Mouse (Mus musculus): Measurements from ENCODE around the gene Nop9. TPM values are rescaled to one million over a fixed set of nuclear protein-coding genes. Genes with fewer than 3 reads are reported as not detected.
A peak's percentile ranks its signal among the peaks of the same experiment; 100 is the strongest.

Gene Nop9
- polyA plus RNA-seq, 1 experiment from 2014 or later, result 27.4 TPM

- WGBS, result 82% methylated on average over 11 of the region's 11 CpGs
- H3K4me1 ChIP-seq (ENCODE audit: control insufficient read depth, insufficient read depth, low read length), result no peaks in the 10 kb centered on the region
Observed at GRCm38 (mm10) chr14:55777806-55778205, 32.3 kb downstream of the Nop9 start.

GRCm38 (mm10) chr14:55778686-55779085 lies 33.2 kb downstream of the Nop9 start:
- Histone ChIP-seq H3K4me1 (ENCODE audit: control insufficient read depth, insufficient read depth, low read length) (0 out of 2 replicates have a peak, but pooled peaks cover 2% of the 10 kb centered on the region), H3K4me3 (ENCODE audit: low read depth, low read length) (no peak overlapping the region), H3K27ac (ENCODE audit: low read depth, low read length) (no peak overlapping the region), H3K27me3 (ENCODE audit: control insufficient read depth, insufficient read depth, low read length) (peaks cover 10% of the 10 kb centered on the region; the same call in 1 of the 2 replicates), H3K9me3 (ENCODE audit: control insufficient read depth, low read length) (no peaks in the 10 kb centered on the region), H3K9ac (replicated peaks; ENCODE audit: low read depth, low read length) (no peak overlapping the region), H3K4me2 (ENCODE audit: low read depth, low read length) (no peak overlapping the region), H3K36me3 (ENCODE audit: control insufficient read depth, insufficient read depth, low read length) (no peaks in the 10 kb centered on the region)
- 89% methylated on average over 15 of the region's 15 CpGs for WGBS
- no peak for ATAC-seq (ENCODE audit: low read depth)

More at GRCm38 (mm10) chr14:55777806-55778205, 32.3 kb downstream of the Nop9 start:
- Histone ChIP-seq H3K9ac (replicated peaks; ENCODE audit: low read depth, low read length) (no peak overlapping the region), H3K36me3 (ENCODE audit: control insufficient read depth, insufficient read depth, low read length) (no peaks in the 10 kb centered on the region), H3K27ac (ENCODE audit: low read depth, low read length) (no peak overlapping the region), H3K9me3 (ENCODE audit: control insufficient read depth, low read length) (no peaks in the 10 kb centered on the region), H3K4me3 (ENCODE audit: low read depth, low read length) (no peak overlapping the region), H3K27me3 (ENCODE audit: control insufficient read depth, insufficient read depth, low read length) (peaks cover 10% of the 10 kb centered on the region; the same call in 1 of the 2 replicates), H3K4me2 (ENCODE audit: low read depth, low read length) (no peak overlapping the region)
- ATAC-seq (ENCODE audit: low read depth), result no peak

DNA sequence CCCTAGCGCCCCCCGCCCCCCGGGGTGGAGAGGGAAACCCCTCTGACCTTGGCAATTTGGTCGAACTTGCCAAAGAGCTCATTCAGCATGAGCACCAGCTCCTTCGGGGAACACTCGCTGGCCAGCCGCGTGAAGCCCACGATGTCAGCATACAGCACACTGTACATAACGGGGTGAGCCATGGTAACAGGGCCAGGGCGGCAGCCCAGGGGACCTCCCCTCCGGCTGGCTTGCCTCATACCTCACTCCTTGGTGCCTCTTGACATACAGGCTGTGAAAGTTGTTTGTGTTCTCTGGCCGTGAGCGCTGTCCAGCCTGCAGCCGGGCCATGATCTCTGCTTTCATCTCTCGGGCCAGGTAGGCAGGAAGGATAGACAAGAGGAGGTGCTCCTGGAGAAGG lies 34.2 kb downstream of the Nop9 start:
- H3K9me3 ChIP-seq (ENCODE audit: control insufficient read depth, low read length), result no peaks in the 10 kb centered on the region
- no peak overlapping the region for H3K4me3 ChIP-seq (ENCODE audit: low read depth, low read length)
- H3K4me2 ChIP-seq (ENCODE audit: low read depth, low read length), result no peak overlapping the region
- 61% methylated on average over 16 of the region's 16 CpGs for WGBS
- 0 out of 2 replicates have a peak, but pooled peaks cover 2% of the 10 kb centered on the region for H3K4me1 ChIP-seq (ENCODE audit: control insufficient read depth, insufficient read depth, low read length)
- peaks cover 10% of the 10 kb centered on the region; the same call in 1 of the 2 replicates for H3K27me3 ChIP-seq (ENCODE audit: control insufficient read depth, insufficient read depth, low read length)
- H3K9ac ChIP-seq (replicated peaks; ENCODE audit: low read depth, low read length), result no peak overlapping the region
- no peak overlapping the region for H3K27ac ChIP-seq (ENCODE audit: low read depth, low read length)
- ATAC-seq (ENCODE audit: low read depth), result no peak
- H3K36me3 ChIP-seq (ENCODE audit: control insufficient read depth, insufficient read depth, low read length), result no peaks in the 10 kb centered on the region

- no peak overlapping the region for H3K9ac ChIP-seq (replicated peaks; ENCODE audit: low read depth, low read length)
- no peaks in the 10 kb centered on the region for H3K9me3 ChIP-seq (ENCODE audit: control insufficient read depth, low read length)
- ATAC-seq (ENCODE audit: low read depth), result no peak
- H3K36me3 ChIP-seq (ENCODE audit: control insufficient read depth, insufficient read depth, low read length), result no peaks in the 10 kb centered on the region
- H3K4me2 ChIP-seq (ENCODE audit: low read depth, low read length), result no peak overlapping the region
- no peak overlapping the region for H3K27ac ChIP-seq (ENCODE audit: low read depth, low read length)
- whole genome bisulfite sequencing, result 84% methylated on average over 11 of the region's 11 CpGs
- no peak overlapping the region for H3K4me3 ChIP-seq (ENCODE audit: low read depth, low read length)
- H3K27me3 ChIP-seq (ENCODE audit: control insufficient read depth, insufficient read depth, low read length), result peaks cover 16% of the 10 kb centered on the region; the same call in 1 of the 2 replicates
- 0 out of 2 replicates have a peak, but pooled peaks cover 2% of the 10 kb centered on the region for H3K4me1 ChIP-seq (ENCODE audit: control insufficient read depth, insufficient read depth, low read length)
Observed at GRCm38 (mm10) chr14:55780736-55781135, 35.2 kb downstream of the Nop9 start.

- WGBS, result 13% methylated on average over 14 of the region's 14 CpGs
- ATAC-seq (ENCODE audit: low read depth), result peak; percentile 84
- H3K36me3 ChIP-seq (ENCODE audit: control insufficient read depth, insufficient read depth, low read length), result no peaks in the 10 kb centered on the region
- H3K27ac ChIP-seq (ENCODE audit: low read depth, low read length), result no peak overlapping the region
- H3K4me1 ChIP-seq (ENCODE audit: control insufficient read depth, insufficient read depth, low read length), result 0 out of 2 replicates have a peak, but pooled peaks cover 2% of the 10 kb centered on the region
- H3K27me3 ChIP-seq (ENCODE audit: control insufficient read depth, insufficient read depth, low read length), result peaks cover 20% of the 10 kb centered on the region; the same call in 1 of the 2 replicates
- no peak overlapping the region for H3K4me3 ChIP-seq (ENCODE audit: low read depth, low read length)
- no peak overlapping the region for H3K9ac ChIP-seq (replicated peaks; ENCODE audit: low read depth, low read length)
- peak overlapping the region; percentile 19; the same call in 1 of the 2 replicates for H3K4me2 ChIP-seq (ENCODE audit: low read depth, low read length)
- H3K9me3 ChIP-seq (ENCODE audit: control insufficient read depth, low read length), result no peaks in the 10 kb centered on the region
Observed at GRCm38 (mm10) chr14:55781310-55781709, 35.8 kb downstream of the Nop9 start.

DNA sequence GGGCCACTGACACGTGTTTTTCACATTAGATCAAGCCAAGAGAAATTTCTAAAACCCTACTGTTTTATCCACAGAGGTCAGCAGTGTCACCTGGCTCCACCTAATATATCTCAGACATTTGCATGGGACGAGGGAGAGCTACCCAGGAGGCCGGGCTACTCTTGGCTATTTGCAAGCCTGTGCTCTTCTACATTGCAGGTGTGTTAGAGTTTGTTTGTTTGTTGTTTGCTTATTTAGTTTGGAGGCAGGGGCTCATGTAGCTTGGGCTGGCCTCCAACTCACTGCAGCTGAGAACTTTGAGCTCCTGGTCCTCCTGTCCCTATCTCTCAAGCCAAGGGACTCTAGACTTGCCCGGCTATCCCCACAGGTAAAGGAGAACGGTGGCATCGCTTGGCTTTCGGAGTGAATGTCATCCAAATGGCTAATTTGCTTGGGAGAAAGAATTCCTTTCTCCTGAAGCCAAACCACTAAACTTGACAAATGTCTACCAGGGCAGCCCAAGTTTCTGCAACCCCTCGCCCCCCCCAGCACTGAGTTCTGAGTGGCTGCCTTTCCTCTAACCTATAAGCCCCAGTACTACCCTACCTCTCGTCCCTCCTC lies 37.0 kb downstream of the Nop9 start:
- Histone ChIP-seq H3K36me3 (ENCODE audit: control insufficient read depth, insufficient read depth, low read length) (no peaks in the 10 kb centered on the region), H3K9ac (replicated peaks; ENCODE audit: low read depth, low read length) (no peak overlapping the region), H3K27me3 (ENCODE audit: control insufficient read depth, insufficient read depth, low read length) (peaks cover 29% of the 10 kb centered on the region), H3K9me3 (ENCODE audit: control insufficient read depth, low read length) (no peaks in the 10 kb centered on the region), H3K4me3 (ENCODE audit: low read depth, low read length) (no peak overlapping the region), H3K4me2 (ENCODE audit: low read depth, low read length) (peak overlapping the region; percentile 12; the same call in 1 of the 2 replicates), H3K27ac (ENCODE audit: low read depth, low read length) (no peak overlapping the region), H3K4me1 (ENCODE audit: control insufficient read depth, insufficient read depth, low read length) (0 out of 2 replicates have a peak, but pooled peaks cover 2% of the 10 kb centered on the region)
- WGBS, result 47% methylated on average over 9 of the region's 9 CpGs
- no peak for ATAC-seq (ENCODE audit: low read depth)

DNA sequence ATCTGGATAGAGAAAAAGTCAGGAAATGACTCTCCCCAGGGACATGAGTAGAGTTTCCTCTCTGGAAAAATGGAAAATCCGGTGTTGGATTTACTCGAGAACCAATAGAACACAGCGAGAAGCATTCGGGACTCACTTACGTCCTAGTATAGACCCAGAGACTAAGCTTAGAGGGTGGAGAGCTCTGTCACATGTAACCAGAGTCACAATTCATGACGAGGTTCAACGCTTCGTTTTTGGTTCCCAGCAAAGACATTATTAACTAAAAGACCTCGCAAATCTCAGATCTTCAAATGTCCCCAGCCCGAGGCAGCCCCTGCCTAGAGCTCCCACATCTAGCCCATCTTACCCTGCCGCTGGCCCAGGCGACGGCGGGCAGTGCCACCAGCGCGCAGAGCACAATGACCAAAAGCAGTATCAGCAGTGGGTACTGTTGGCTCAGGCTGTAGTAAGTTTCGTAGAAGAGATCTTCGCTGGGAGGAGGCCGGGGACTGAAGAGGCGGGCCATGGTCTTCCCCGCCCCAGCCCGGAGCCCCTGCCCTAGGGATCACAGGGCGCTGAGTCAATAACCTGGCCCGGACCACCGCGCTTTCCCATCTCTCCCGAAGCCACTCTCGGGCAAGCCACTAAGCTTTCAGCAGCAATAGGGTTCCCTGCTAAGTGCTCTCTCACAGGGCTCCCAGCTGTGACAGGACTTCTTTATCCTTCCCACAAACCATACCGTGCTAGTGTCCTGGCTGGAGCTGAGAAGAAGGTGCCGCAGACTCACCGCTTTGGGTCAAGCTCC lies 37.9 kb downstream of the Nop9 start:
- Histone ChIP-seq H3K27ac (ENCODE audit: low read depth, low read length) (no peak overlapping the region), H3K9me3 (ENCODE audit: control insufficient read depth, low read length) (no peaks in the 10 kb centered on the region), H3K4me2 (ENCODE audit: low read depth, low read length) (peak overlapping the region; percentile 37; the same call in 1 of the 2 replicates), H3K9ac (replicated peaks; ENCODE audit: low read depth, low read length) (no peak overlapping the region; the same call in 1 of the 2 replicates), H3K36me3 (ENCODE audit: control insufficient read depth, insufficient read depth, low read length) (no peaks in the 10 kb centered on the region), H3K4me3 (ENCODE audit: low read depth, low read length) (peak overlapping the region; percentile 26), H3K27me3 (ENCODE audit: control insufficient read depth, insufficient read depth, low read length) (peaks cover 35% of the 10 kb centered on the region), H3K4me1 (ENCODE audit: control insufficient read depth, insufficient read depth, low read length) (0 out of 2 replicates have a peak, but pooled peaks cover 3% of the 10 kb centered on the region)
- ATAC-seq (ENCODE audit: low read depth), result no peak
- 2% methylated on average over 31 of the region's 31 CpGs for whole genome bisulfite sequencing

DNA sequence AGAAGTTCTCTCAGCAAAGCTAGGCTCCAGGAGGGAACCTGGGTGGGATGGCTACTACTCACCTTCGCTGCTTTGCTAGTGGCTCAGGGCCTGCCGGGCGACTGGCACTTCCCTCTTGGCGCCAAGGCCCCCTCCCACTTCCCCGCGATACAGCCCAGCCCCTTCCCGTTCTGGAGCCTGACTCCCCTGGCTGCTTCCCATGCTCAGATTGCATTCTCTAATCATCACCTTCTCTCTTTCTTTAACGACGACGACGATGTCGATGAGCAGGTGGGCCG lies 38.4 kb downstream of the Nop9 start, which contains the start of gene Adcy4:
TSS of gene Adcy4 (minus strand) at position 138 of the 278 bp plus-strand sequence.
- H3K27ac ChIP-seq (ENCODE audit: low read depth, low read length), result no peak within 1 kb of the TSS
- H3K4me1 ChIP-seq (ENCODE audit: control insufficient read depth, insufficient read depth, low read length), result 0 out of 2 replicates have a peak, but pooled peaks cover 5% of the 10 kb centered on the region
- WGBS, result 3% methylated on average over 13 of the region's 13 CpGs
- peaks cover 35% of the 10 kb centered on the region for H3K27me3 ChIP-seq (ENCODE audit: control insufficient read depth, insufficient read depth, low read length)
- no peak within 1 kb of the TSS; the same call in 1 of the 2 replicates for H3K9ac ChIP-seq (replicated peaks; ENCODE audit: low read depth, low read length)
- peak within 1 kb of the TSS; percentile 26 for H3K4me3 ChIP-seq (ENCODE audit: low read depth, low read length)
- H3K36me3 ChIP-seq (ENCODE audit: control insufficient read depth, insufficient read depth, low read length), result no peaks in the 10 kb centered on the region
- peak within 1 kb of the TSS; percentile 37; the same call in 1 of the 2 replicates for H3K4me2 ChIP-seq (ENCODE audit: low read depth, low read length)
- ATAC-seq (ENCODE audit: low read depth), result no peak
- no peaks in the 10 kb centered on the region for H3K9me3 ChIP-seq (ENCODE audit: control insufficient read depth, low read length)

DNA sequence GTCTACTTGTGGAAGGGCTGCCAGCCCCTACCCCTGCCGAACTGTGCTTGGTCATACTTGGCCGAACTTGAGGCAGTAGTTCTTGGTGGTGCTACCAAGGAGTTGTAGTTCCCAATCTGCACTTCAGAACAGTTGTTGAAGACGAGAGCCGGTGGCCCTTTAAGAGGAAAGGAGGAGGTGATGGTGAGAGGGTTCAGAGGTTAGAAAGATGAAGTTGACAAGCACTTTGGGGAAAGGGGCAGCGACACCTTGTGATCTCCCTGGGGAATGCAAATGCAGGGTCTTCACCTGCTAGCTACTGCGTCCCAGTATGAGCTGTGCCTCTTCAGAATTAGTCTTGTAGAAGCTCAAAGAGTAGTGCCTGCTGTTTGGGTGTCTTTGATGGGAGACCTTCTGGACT lies 39.7 kb downstream of the Nop9 start:
- Histone ChIP-seq H3K27me3 (ENCODE audit: control insufficient read depth, insufficient read depth, low read length) (peaks cover 43% of the 10 kb centered on the region), H3K9me3 (ENCODE audit: control insufficient read depth, low read length) (no peaks in the 10 kb centered on the region), H3K9ac (replicated peaks; ENCODE audit: low read depth, low read length) (no peak overlapping the region), H3K4me3 (ENCODE audit: low read depth, low read length) (no peak overlapping the region), H3K4me1 (ENCODE audit: control insufficient read depth, insufficient read depth, low read length) (0 out of 2 replicates have a peak, but pooled peaks cover 5% of the 10 kb centered on the region), H3K4me2 (ENCODE audit: low read depth, low read length) (no peak overlapping the region), H3K36me3 (ENCODE audit: control insufficient read depth, insufficient read depth, low read length) (no peaks in the 10 kb centered on the region), H3K27ac (ENCODE audit: low read depth, low read length) (no peak overlapping the region)
- 28% methylated on average over 6 of the region's 6 CpGs for WGBS
- no peak for ATAC-seq (ENCODE audit: low read depth)

Measured in neural tube, embryonic 14.5 days (tissue).